Mouse (Mus musculus): Measurements from ENCODE around the gene Ykt6.

DNA sequence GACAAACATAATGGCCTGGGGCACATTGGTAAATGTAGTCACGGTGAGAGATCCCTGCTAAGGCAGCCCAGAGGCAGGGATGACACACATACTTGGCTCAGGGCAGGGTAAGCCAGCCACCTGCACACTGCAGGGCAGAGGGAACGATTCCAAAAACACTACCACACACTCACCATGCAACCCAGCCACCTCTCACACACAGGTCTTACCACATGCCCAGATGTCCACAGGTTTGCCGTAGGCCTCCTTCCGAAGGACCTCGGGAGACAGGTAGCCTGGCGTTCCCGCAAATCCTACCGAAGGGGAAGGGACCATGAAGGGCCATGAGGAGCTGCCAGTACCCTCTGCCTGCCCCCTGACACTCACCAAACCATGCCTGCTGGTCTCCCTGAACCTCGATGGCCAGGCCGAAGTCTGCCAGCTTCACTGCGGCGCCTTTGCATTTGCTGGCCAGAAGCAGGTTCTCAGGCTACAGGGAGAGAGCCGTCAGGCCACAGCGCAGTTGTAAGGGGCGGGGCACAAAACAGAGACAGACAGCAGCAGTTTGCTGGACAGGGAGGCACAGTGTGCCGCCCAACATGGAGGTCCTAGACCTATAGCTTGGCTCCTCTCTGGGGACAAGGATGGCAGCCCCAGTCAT, 34.6 kb downstream of the Ykt6 start:
- no peak for TF ChIP-seq NRF1 (IDR thresholded peaks at IDR 0.05; ENCODE audit: low read depth, low read length)
- no peak for TF ChIP-seq POLR2AphosphoS2 (IDR thresholded peaks at IDR 0.05; ENCODE audit: low read depth, low read length)
- TF ChIP-seq ZNF384 (IDR thresholded peaks at IDR 0.05; ENCODE audit: low read depth, low read length) = no peak
- TF ChIP-seq NELFE (IDR thresholded peaks at IDR 0.05; ENCODE audit: low read depth, low read length) = no peak
- no peak for TF ChIP-seq TCF12 (IDR thresholded peaks at IDR 0.05; ENCODE audit: low read depth, low read length)
- TF ChIP-seq CTCF (conservative IDR thresholded peaks at IDR 0.05 in 1 of 2, IDR thresholded peaks at IDR 0.05 in 1 of 2; ENCODE audit: low read depth in 2 of 2, low read length in 2 of 2) = no peak
- no peak for TF ChIP-seq E2F4 (IDR thresholded peaks at IDR 0.05; ENCODE audit: insufficient replicate concordance, low read depth, low read length)
- no peak for TF ChIP-seq ETS1 (conservative IDR thresholded peaks at IDR 0.05; ENCODE audit: low read depth, low read length)
- no peak for TF ChIP-seq POLR2A (IDR thresholded peaks at IDR 0.05; ENCODE audit: low read depth, low read length)
